Mouse (Mus musculus): ENCODE data around the gene Plppr2. TPM values are rescaled to one million over a fixed set of nuclear protein-coding genes. Genes with fewer than 3 reads are reported as not detected.
A peak's percentile ranks its signal among the peaks of the same experiment; 100 is the strongest.

The Plppr2 gene
- total and polyA plus RNA-seq, 3 experiments, result not detected

DNA sequence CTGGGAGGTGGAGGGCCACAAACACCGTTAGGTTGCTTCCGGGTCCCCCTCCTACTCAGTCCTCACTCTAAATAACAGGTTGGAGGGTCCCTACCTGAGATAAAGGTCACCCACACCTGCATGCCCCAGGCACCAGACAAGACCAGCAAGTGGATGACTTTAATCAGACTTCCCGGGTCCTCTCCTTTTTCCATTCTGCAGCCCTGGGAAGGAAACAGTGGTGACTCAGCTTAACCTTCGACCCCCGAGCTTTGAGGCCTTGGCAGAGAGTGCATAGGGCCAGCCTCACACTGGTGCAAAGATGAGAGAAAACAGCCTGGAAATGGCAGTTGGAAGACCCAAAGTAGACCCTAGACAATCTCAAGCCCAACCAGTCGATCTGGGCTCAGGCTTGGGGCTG, 10.7 kb upstream of the Plppr2 start:
- Histone ChIP-seq H3K4me3 (replicated peaks in 1 of 3; ENCODE audit: low read depth in 2 of 3, low read length in 2 of 3, poor library complexity in 1 of 3) (no peak overlapping the region), H3K9ac (ENCODE audit: insufficient read depth, low read depth) (no peak overlapping the region)

DNA sequence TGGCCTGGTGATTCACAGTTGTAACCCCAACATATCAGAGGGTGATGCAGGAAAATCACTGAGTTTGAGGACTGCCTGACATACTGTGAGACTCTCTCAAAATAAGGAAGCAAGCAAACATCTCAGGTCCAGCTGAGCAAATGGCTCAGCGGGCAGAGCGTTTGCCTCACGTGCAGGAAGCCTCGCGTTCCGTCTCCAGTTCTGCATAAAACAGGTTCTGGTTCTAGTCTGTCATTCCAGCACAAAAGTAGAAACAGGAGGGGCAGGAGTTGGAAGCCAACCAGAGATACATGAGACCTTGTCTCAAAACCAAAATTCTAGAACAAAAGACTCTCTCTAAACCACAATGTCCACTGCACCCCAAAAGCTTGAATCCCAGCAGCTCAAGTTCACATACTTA, 10.0 kb upstream of the Plppr2 start:
- in situ Hi-C loops (cut with MboI; ENCODE audit: low pct_ligation_motif_present, low pct_unique_long_range_greater_than_20kb, low sequenced_read_pairs), result no loop called here
- H3K4me2 ChIP-seq (ENCODE audit: insufficient read depth, low read depth, poor library complexity, severe bottlenecking), result no peak overlapping the region

More for the DNA sequence above, 10.7 kb upstream of the Plppr2 start:
- Histone ChIP-seq H3K27me3 (replicated peaks) (peaks cover 42% of the 10 kb centered on the region), H3K27ac (ENCODE audit: insufficient read depth, low read depth) (no peak overlapping the region), H3K4me2 (ENCODE audit: insufficient read depth, low read depth, poor library complexity, severe bottlenecking) (no peak overlapping the region), H3K4me1 (ENCODE audit: control insufficient read depth in 1 of 2, insufficient read depth in 2 of 2) (peaks cover 4 to 11% of the 10 kb centered on the region in 2 experiments; a peak in 2 of 4 replicates), H3K36me3 (replicated peaks in 1 of 2; ENCODE audit: control insufficient read depth in 1 of 2, insufficient read depth in 1 of 2, low read length in 1 of 2) (no peaks in the 10 kb centered on the region), H3K9me3 (replicated peaks; ENCODE audit: low read length) (peaks cover 3% of the 10 kb centered on the region), H3K79me2 (replicated peaks; ENCODE audit: control insufficient read depth, extremely low read depth, insufficient read depth, poor library complexity, severe bottlenecking) (no peaks in the 10 kb centered on the region)
- DNase-seq (ENCODE audit: extremely low read depth), result no peak
- dilution Hi-C loops (cut with MboI; ENCODE audit: extremely low pct_ligation_motif_present, extremely low pct_unique_long_range_greater_than_20kb, low sequenced_read_pairs) (no loop called here), in situ Hi-C loops (cut with MboI; ENCODE audit: low pct_ligation_motif_present, low pct_unique_long_range_greater_than_20kb, low sequenced_read_pairs) (no loop called here)
- no peak for TF ChIP-seq IRF4 (IDR thresholded peaks at IDR 0.05; ENCODE audit: low read depth, low read length)
- no peak for TF ChIP-seq MAZ (IDR thresholded peaks at IDR 0.05; ENCODE audit: low read depth, low read length)
- no peak for TF ChIP-seq MYC (IDR thresholded peaks at IDR 0.05; ENCODE audit: low read depth, low read length)
- no peak for TF ChIP-seq JUN (IDR thresholded peaks at IDR 0.05; ENCODE audit: insufficient read depth, low read depth, low read length)
- TF ChIP-seq ZMIZ1 (IDR thresholded peaks at IDR 0.05; ENCODE audit: low read depth, low read length), result no peak
- TF ChIP-seq EP300 (IDR thresholded peaks at IDR 0.05; ENCODE audit: low read length), result no peak
- no peak for TF ChIP-seq ZC3H11A (IDR thresholded peaks at IDR 0.05; ENCODE audit: low read depth, low read length)
- TF ChIP-seq BHLHE40 (IDR thresholded peaks at IDR 0.05; ENCODE audit: low read depth, low read length), result no peak
- no peak for TF ChIP-seq KAT2A (IDR thresholded peaks at IDR 0.05; ENCODE audit: insufficient replicate concordance, low read length)
- TF ChIP-seq MEF2A (IDR thresholded peaks at IDR 0.05; ENCODE audit: borderline replicate concordance, low read depth, low read length), result no peak
- TF ChIP-seq RAD21 (IDR thresholded peaks at IDR 0.05; ENCODE audit: low read depth, low read length), result no peak
- TF ChIP-seq MAFK (IDR thresholded peaks at IDR 0.05; ENCODE audit: insufficient replicate concordance, low read length), result no peak
- no peak for TF ChIP-seq CHD1 (IDR thresholded peaks at IDR 0.05; ENCODE audit: low read depth, low read length)
- TF ChIP-seq JUND (conservative IDR thresholded peaks at IDR 0.05; ENCODE audit: low read depth, low read length), result no peak
- no peak for TF ChIP-seq TCF12 (IDR thresholded peaks at IDR 0.05; ENCODE audit: low read depth, low read length)
- no peak for TF ChIP-seq ELF1 (IDR thresholded peaks at IDR 0.05; ENCODE audit: low read depth, low read length)
- TF ChIP-seq CTCF (conservative IDR thresholded peaks at IDR 0.05 in 1 of 2, IDR thresholded peaks at IDR 0.05 in 1 of 2; ENCODE audit: low read depth in 2 of 2, low read length in 2 of 2), result no peak
- TF ChIP-seq USF2 (conservative IDR thresholded peaks at IDR 0.05; ENCODE audit: low read depth, low read length), result no peak
- TF ChIP-seq SMC3 (IDR thresholded peaks at IDR 0.05; ENCODE audit: low read depth, low read length), result no peak
- no peak for TF ChIP-seq POLR2A (IDR thresholded peaks at IDR 0.05; ENCODE audit: low read depth, low read length)

More for the DNA sequence above, 10.0 kb upstream of the Plppr2 start:
- H3K36me3 ChIP-seq (replicated peaks in 1 of 2; ENCODE audit: control insufficient read depth in 1 of 2, insufficient read depth in 1 of 2, low read length in 1 of 2), result no peaks in the 10 kb centered on the region
- H3K27ac ChIP-seq (ENCODE audit: insufficient read depth, low read depth), result no peak overlapping the region
- peaks cover 3% of the 10 kb centered on the region for H3K9me3 ChIP-seq (replicated peaks; ENCODE audit: low read length)
- TF ChIP-seq BHLHE40 (IDR thresholded peaks at IDR 0.05; ENCODE audit: low read depth, low read length), result 0 out of 2 replicates have a peak, but pooled peaks have one; percentile 38
- TF ChIP-seq TCF12 (IDR thresholded peaks at IDR 0.05; ENCODE audit: low read depth, low read length), result no peak
- no peak for TF ChIP-seq CHD1 (IDR thresholded peaks at IDR 0.05; ENCODE audit: low read depth, low read length)
- peaks cover 4 to 8% of the 10 kb centered on the region in 2 experiments; a peak in 2 of 4 replicates for H3K4me1 ChIP-seq (ENCODE audit: control insufficient read depth in 1 of 2, insufficient read depth in 2 of 2)
- peak overlapping the region in 2 of 3 experiments; percentile 37 to 40 for H3K4me3 ChIP-seq (replicated peaks in 1 of 3; ENCODE audit: low read depth in 2 of 3, low read length in 2 of 3, poor library complexity in 1 of 3)
- no peak overlapping the region for H3K9ac ChIP-seq (ENCODE audit: insufficient read depth, low read depth)
- dilution Hi-C loops (cut with MboI; ENCODE audit: extremely low pct_ligation_motif_present, extremely low pct_unique_long_range_greater_than_20kb, low sequenced_read_pairs), result no loop called here
- H3K27me3 ChIP-seq (replicated peaks), result peaks cover 48% of the 10 kb centered on the region
- DNase-seq (ENCODE audit: extremely low read depth), result no peak
- H3K79me2 ChIP-seq (replicated peaks; ENCODE audit: control insufficient read depth, extremely low read depth, insufficient read depth, poor library complexity, severe bottlenecking), result no peaks in the 10 kb centered on the region

Data from CH12.LX (cell line).